Mouse (Mus musculus) cerebellum, adult 2 months (tissue): ENCODE measurements around the gene Shisa7.

Experiments
- CTCF ChIP-seq: fragments of 200-500 bp; IDR thresholded peaks from 2 replicates; pipeline ENCODE4 v1.5.1; 2011; ENCODE audit warnings: low read depth, mild to moderate bottlenecking, control low read depth, low read length, moderate library complexity, borderline replicate concordance; ENCODE audit not compliant: insufficient read depth
- POLR2A ChIP-seq: fragments of 200-500 bp; IDR thresholded peaks from 2 replicates; pipeline ENCODE4 v1.6.1; 2011; ENCODE audit warnings: low read length, control low read depth, borderline replicate concordance; ENCODE audit not compliant: insufficient read depth

- TF ChIP-seq POLR2A (no peak), CTCF (no peak)
These were observed 32.7 kb upstream of the Shisa7 start for GRCm38 (mm10) chr7:4877226-4877625.
